Mouse (Mus musculus) ES-E14 (cell line): ENCODE measurements around the gene Hist1h1d.

Experiments used
- CHD2 ChIP-seq: IDR thresholded peaks from 2 replicates; pipeline ENCODE4 v1.6.1; 2014; ENCODE audit warnings: mild to moderate bottlenecking, low read depth, low read length, inconsistent platforms
- HCFC1 ChIP-seq: IDR thresholded peaks from 2 replicates; pipeline ENCODE4 v1.6.1; 2012; ENCODE audit warnings: low read length, inconsistent platforms, borderline replicate concordance; ENCODE audit not compliant: insufficient read depth
- MAFK ChIP-seq: IDR thresholded peaks from 2 replicates; pipeline ENCODE4 v1.6.1; 2014; ENCODE audit warnings: mild to moderate bottlenecking, low read depth, low read length, inconsistent platforms; ENCODE audit not compliant: insufficient read depth
- ZNF384 ChIP-seq: IDR thresholded peaks from 2 replicates; pipeline ENCODE4 v1.6.1; 2012; ENCODE audit warnings: low read depth, low read length, inconsistent platforms

DNA sequence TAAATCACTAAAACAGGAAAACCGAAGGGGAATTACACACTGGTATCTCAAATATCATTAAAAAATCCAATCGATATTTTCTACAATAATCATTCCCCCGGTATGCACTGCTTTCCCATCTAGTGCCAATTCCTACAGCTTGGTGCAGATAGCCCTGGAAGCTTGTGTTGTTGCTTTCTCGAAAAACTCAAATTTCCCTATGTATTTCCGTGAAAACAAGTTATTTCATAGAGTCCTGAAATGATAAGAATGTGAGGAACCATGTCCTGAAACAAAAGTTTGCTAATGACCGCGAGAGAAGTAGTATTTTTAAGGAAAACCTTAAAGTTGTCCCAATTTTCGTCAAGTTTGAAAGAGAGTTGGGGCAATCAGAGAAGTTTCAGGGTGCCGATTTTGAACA is 1.3 kb downstream of the Hist1h1d start:
- TF ChIP-seq CHD2 (no peak), HCFC1 (no peak), MAFK (no peak), ZNF384 (no peak)
